Mouse (Mus musculus) spleen, adult 2 months (tissue): ENCODE measurements around the gene Akap5.

ENCODE experiments used
- CTCF ChIP-seq: fragments of 200-500 bp; IDR thresholded peaks from 2 replicates; pipeline ENCODE4 v1.5.1; 2011; ENCODE audit warnings: mild to moderate bottlenecking, inconsistent platforms; ENCODE audit not compliant: insufficient read depth, insufficient read length, insufficient replicate concordance; ENCODE audit errors: extremely low read depth
- POLR2A ChIP-seq: fragments of 200-500 bp; IDR thresholded peaks from 2 replicates; pipeline ENCODE4 v1.6.1; 2011; ENCODE audit warnings: low read depth, low read length, inconsistent platforms

DNA sequence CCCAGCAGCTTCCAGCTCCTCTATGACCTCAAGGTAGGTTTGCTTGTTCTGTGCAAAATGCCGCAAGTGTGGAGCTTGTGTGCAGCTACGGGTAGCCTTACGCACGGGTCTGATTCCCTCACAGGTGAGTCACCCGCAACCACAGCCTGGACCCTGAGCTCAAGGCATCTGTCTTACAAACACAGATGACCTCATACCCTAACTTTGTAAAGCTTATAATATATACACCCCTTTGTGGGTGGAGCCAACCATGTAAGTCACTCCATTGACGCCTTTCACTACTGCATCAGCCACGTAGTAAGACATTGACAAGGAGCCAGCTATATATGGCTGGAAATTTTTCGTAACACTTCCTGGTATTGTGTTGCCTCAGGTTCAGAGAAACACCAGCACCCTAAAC is 12.7 kb upstream of the Akap5 start:
- TF ChIP-seq CTCF: no peak
- TF ChIP-seq POLR2A: no peak
